Mouse (Mus musculus) heart, adult 2 months (tissue): ENCODE measurements at regions not wholly inside any gene's neighbourhood (a gene's known extent, or its start where the extent isn't known, plus 50 kb on each side); places are given as distances from the start of the nearest gene placed in this dataset.

Experiments used
- EP300 ChIP-seq: fragments of 200-500 bp; IDR thresholded peaks from 2 replicates; pipeline ENCODE4 v1.6.1; 2011; ENCODE audit warnings: low read depth, low read length, control low read depth; ENCODE audit not compliant: insufficient read depth
- POLR2A ChIP-seq: fragments of 200-500 bp; IDR thresholded peaks from 2 replicates; pipeline ENCODE4 v1.6.1; 2011; ENCODE audit warnings: mild to moderate bottlenecking, low read depth, low read length, control low read depth; ENCODE audit not compliant: insufficient read depth

GRCm38 (mm10) chr17:74921413-74921812, 84.0 kb upstream of the Ltbp1 start:
- TF ChIP-seq POLR2A (no peak), EP300 (no peak)
